Mouse (Mus musculus) liver, adult 2 months (tissue): ENCODE measurements around the gene Elf4. TPM values are rescaled to one million over a fixed set of nuclear protein-coding genes. Genes with fewer than 3 reads are reported as not detected.

ENCODE experiments used
- DNase-seq: peaks from one replicate; pipeline ENCODE4 v3.0.0-alpha.2; 2011; ENCODE audit warnings: low read depth, low spot score; ENCODE audit errors: extremely low read depth
- H3K27ac ChIP-seq: fragments of 200-500 bp; replicated peaks from 2 replicates; pipeline ENCODE4 v1.5.1; 2012; ENCODE audit warnings: low read depth, mild to moderate bottlenecking, control low read depth, inconsistent platforms, low read length; ENCODE audit not compliant: insufficient read depth
- H3K27me3 ChIP-seq: fragments of 200-500 bp; 2 replicates; pipeline ENCODE4 v1.6.1; 2012; ENCODE audit warnings: mild to moderate bottlenecking, moderate library complexity, low read length, inconsistent platforms; ENCODE audit not compliant: control insufficient read depth, insufficient read depth
- H3K36me3 ChIP-seq: fragments of 200-500 bp; 2 replicates; pipeline ENCODE4 v1.6.1; 2012; ENCODE audit warnings: low read length, inconsistent platforms; ENCODE audit not compliant: control insufficient read depth, insufficient read depth
- H3K4me1 ChIP-seq: fragments of 200-500 bp; 2 replicates; pipeline ENCODE4 v1.6.1; 2011; ENCODE audit warnings: low read length; ENCODE audit not compliant: control insufficient read depth, insufficient read depth
- H3K4me3 ChIP-seq: fragments of 200-500 bp; 2 replicates; pipeline ENCODE4 v1.5.1; 2011; ENCODE audit warnings: low read depth, mild to moderate bottlenecking, control low read depth, low read length, moderate library complexity; ENCODE audit not compliant: insufficient read depth
- H3K79me2 ChIP-seq: fragments of 200-500 bp; 2 replicates; pipeline ENCODE4 v1.6.1; 2012; ENCODE audit warnings: inconsistent platforms, mild to moderate bottlenecking, low read length, moderate library complexity; ENCODE audit not compliant: control insufficient read depth, insufficient read depth
- H3K9ac ChIP-seq: fragments of 200-500 bp; 2 replicates; pipeline ENCODE4 v1.6.1; 2012; ENCODE audit warnings: low read depth, mild to moderate bottlenecking, control low read depth, inconsistent platforms, low read length
- CTCF ChIP-seq: fragments of 200-500 bp; IDR thresholded peaks from 2 replicates; pipeline ENCODE4 v1.5.1; 2011; ENCODE audit warnings: low read depth, low read length, control low read depth
- POLR2A ChIP-seq: fragments of 200-500 bp; IDR thresholded peaks from 2 replicates; pipeline ENCODE4 v1.6.1; 2011; ENCODE audit warnings: low read length, control low read depth; ENCODE audit not compliant: insufficient read depth; ENCODE audit errors: extremely low read depth
- WGBS: fragments of 180-500 bp; shearing (Covaris S2); methylation state at CpG from one replicate; pipeline ENCODE4 v1.1.7; 2018; 5-methylcytosine and 5-hydroxymethylcytosine counted together
- polyA plus RNA-seq: library from polyadenylated mRNA; depleted of rRNA; stranded (reverse); fragments of >200 nt; gene quantifications from 2 replicates; pipeline ENCODE4 v1.2.3, GENCODE M21; 2012
- total RNA-seq: library from RNA; depleted of rRNA; stranded (reverse); fragments of >200 nt; gene quantifications from 2 replicates; pipeline ENCODE4 v1.2.3, GENCODE M21; 2014

Gene Elf4
- total and polyA plus RNA-seq, 2 experiments = 0.46 to 1.5 TPM

DNA sequence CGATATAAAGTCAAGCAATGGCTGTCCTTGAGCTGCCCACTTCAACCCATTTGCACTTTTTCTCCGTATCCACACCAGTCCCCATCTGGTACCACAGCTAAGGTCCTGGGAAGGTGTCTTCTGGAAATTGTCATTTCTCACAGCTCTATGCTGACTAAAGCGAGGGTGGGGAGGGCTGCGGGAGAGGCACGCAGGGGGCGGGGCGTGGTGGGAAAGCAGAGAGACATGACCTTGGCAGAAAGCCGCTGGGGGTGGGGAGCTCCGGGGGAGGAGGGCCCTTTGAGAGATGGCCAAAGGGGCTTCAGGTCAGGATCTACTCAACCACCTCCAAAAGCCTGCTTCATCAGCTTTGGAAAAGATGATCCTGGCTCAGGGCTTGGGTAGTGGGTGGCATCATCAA is 7.9 kb downstream of the Elf4 start:
- no peak overlapping the region for H3K9ac ChIP-seq
- peaks cover 7% of the 10 kb centered on the region for H3K27me3 ChIP-seq
- no peaks in the 10 kb centered on the region for H3K79me2 ChIP-seq
- TF ChIP-seq CTCF = no peak
- no peak for TF ChIP-seq POLR2A
- no peak for DNase-seq
- H3K36me3 ChIP-seq = no peaks in the 10 kb centered on the region
- H3K27ac ChIP-seq = no peak overlapping the region
- peaks cover 2% of the 10 kb centered on the region; the same call in 1 of the 2 replicates for H3K4me1 ChIP-seq
- WGBS = 38% methylated on average over 9 of the region's 9 CpGs
- no peak overlapping the region for H3K4me3 ChIP-seq

DNA sequence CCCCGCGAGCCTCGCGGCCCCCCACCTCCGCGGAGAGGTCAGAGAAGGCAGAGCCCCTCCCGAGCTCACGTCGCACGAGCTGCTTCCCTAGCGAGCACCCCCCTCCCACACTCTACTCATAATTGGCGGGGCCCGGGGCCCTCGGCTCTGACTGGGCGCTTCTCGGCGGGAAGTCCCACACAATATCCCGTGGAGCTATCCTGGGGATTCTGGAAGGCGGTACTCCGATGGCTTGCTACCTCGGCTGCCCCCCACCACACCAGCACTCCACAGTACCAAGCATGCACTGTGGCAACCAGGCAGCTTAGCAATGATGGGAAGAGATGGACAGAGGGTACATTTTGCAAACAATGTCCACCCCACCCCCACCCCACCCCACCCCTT is 8.4 kb downstream of the Elf4 start:
- Histone ChIP-seq H3K36me3 (no peaks in the 10 kb centered on the region), H3K27me3 (peaks cover 7% of the 10 kb centered on the region), H3K79me2 (no peaks in the 10 kb centered on the region), H3K4me3 (peak overlapping the region; percentile 64), H3K27ac (no peak overlapping the region; the same call in 1 of the 2 replicates), H3K4me1 (peaks cover 2% of the 10 kb centered on the region; the same call in 1 of the 2 replicates), H3K9ac (peak overlapping the region; percentile 43; the same call in 1 of the 2 replicates)
- TF ChIP-seq POLR2A (no peak), CTCF (no peak)
- WGBS = 6% methylated on average over 15 of the region's 21 CpGs
- no peak for DNase-seq

DNA sequence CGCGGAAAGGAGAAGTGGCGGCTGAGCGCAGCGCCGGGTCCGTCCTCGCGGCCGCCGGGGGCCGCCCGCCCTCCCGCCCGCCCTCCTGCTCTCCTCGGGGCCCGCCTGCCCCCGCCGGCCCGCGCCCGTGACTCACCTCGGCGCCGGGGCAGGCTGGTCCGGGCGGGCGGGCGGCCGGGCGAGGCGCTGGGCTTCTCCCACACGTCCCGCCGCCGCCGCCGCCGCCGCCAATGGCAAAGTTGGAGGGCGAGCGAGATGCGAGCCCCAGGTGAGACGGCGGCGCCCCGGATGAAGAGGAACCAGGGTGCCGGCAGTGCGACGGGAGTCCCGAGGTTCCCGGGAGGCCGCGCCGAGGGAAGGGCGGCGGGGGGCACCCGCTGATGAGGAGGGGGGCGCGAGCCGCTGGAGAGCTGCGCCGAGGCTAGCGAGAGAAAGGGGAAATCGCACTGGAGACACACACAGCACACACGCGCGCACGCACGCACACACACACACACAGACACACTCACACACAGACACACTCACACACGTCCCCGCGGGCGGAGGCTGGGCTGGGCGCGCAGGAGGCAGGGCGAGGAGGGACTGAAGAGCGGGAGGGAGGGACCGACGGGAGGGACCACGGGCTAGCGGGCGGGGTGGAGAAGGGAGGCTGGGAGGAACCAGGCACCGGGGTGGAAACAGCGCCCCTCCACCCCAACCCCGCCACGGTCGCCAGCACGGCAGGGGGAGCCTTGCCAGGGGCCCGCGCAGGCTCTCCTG is 9.0 kb downstream of the Elf4 start:
- peak overlapping the region; percentile 74 for H3K9ac ChIP-seq
- WGBS = 3% methylated on average over 28 of the region's 91 CpGs
- peak; percentile 10 for DNase-seq
- peaks cover 7% of the 10 kb centered on the region for H3K27me3 ChIP-seq
- no peak overlapping the region for H3K27ac ChIP-seq
- H3K79me2 ChIP-seq = no peaks in the 10 kb centered on the region
- peaks cover 2% of the 10 kb centered on the region; the same call in 1 of the 2 replicates for H3K4me1 ChIP-seq
- peak overlapping the region; percentile 64 for H3K4me3 ChIP-seq
- TF ChIP-seq POLR2A = no peak
- no peak for TF ChIP-seq CTCF
- H3K36me3 ChIP-seq = no peaks in the 10 kb centered on the region

DNA sequence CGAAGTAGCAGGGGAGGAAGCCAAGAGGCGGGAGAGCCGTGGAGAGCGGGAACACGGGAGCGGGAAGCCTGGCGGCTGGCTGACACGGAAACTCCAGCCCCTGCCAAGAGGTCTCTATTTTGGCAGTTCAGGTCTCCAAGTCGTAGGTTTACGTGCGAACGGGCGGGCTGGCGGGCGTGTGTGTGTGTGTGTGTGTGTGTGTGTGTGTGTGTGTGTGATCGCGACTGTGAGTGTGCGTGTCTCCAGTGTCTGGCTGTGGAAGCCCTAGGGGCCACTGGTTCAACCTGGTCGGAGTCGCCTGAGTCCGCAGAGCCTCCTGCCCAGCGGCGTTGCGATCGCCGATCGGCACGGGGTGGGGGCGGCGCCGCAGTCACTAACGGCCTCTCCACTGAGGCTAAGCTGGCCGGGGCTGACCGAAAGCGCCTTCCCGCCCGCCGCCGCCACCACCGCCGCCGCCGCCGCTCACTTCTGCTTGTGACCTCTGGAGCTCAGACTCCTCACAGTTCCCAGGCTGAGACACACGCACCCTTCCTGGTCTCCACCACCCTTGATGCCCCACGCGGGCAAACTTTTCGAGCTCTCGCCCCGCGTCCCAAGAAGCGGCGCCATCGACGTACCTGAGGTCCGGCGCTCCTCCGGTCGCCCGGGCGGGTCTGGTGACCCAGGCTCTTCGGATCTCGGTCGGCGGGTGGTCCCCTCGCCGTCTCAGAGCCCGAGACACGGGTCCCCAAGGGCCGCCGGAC is 9.8 kb downstream of the Elf4 start:
- Histone ChIP-seq H3K4me1 (peaks cover 2% of the 10 kb centered on the region; the same call in 1 of the 2 replicates), H3K36me3 (no peaks in the 10 kb centered on the region), H3K79me2 (no peaks in the 10 kb centered on the region), H3K9ac (peak overlapping the region; percentile 70), H3K27me3 (peaks cover 7% of the 10 kb centered on the region), H3K4me3 (peak overlapping the region; percentile 63), H3K27ac (no peak overlapping the region)
- 7% methylated on average over 41 of the region's 71 CpGs for WGBS
- DNase-seq = no peak
- TF ChIP-seq CTCF (no peak), POLR2A (no peak)

DNA sequence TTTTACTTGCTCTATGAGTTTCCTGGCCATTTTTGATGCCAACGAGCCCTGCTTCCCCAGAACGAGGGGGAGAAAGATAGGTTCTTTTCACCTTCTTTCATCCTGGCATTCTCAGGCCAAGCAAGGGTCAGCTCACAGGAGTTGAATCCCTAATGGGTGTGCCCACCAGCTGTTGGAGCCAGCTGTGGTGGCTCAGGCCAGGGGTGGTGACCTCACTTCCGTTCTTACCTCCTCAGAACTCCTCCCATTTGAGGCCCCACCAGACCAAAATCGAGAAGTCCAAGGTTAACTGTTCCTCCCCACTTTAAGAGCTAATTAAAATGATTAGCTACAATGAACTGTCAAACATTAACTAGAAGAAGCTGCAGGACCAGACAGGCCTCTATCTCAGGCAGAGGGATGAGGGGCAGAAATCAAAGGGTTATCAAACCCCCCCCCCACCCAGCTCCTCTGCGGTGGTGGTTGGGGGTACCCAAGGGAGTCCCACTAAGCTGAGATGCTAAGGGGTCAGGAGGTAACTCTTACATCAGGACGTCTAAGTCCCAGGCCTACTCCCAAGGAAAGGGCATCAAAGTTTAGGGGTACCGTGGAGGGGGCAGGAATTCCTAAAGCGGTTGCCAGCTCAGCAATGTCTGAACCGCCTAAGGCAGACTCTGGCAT is 10.6 kb downstream of the Elf4 start:
- peak overlapping the region; percentile 63; the same call in 1 of the 2 replicates for H3K4me3 ChIP-seq
- peak overlapping the region; percentile 40; the same call in 1 of the 2 replicates for H3K9ac ChIP-seq
- no peak for DNase-seq
- H3K79me2 ChIP-seq = no peaks in the 10 kb centered on the region
- H3K36me3 ChIP-seq = no peaks in the 10 kb centered on the region
- WGBS = 46% methylated on average over 9 of the region's 9 CpGs
- TF ChIP-seq POLR2A (no peak), CTCF (no peak)
- H3K4me1 ChIP-seq = peaks cover 2% of the 10 kb centered on the region; the same call in 1 of the 2 replicates
- peaks cover 7% of the 10 kb centered on the region for H3K27me3 ChIP-seq
- H3K27ac ChIP-seq = no peak overlapping the region
